Comparison of ENCODE assay signal across 8 mouse cellular contexts in genomic region chr6:100327050-100327449, GRCm38 (mm10). TPM values are rescaled to one million over a fixed set of nuclear protein-coding genes. Genes with fewer than 3 reads are reported as not detected.
DNase-seq lines count a peak whose midpoint lies in the region; ATAC-seq and TF ChIP-seq lines count a peak whose summit lies in the region.
"Had no signal": no experiment of that assay in that cellular context is flagged by ENCODE, and none has a peak within 500 bp of the region (broad histone marks: within the 10 kb centered on the region; RNA-seq: fewer than 3 reads in every experiment).

No protein-coding gene starts in this region.

- WGBS in liver, embryonic 12.5 days (ENCODE audit: insufficient replicate concordance) = 57% methylated on average over 5 of the region's 5 CpGs

- no peaks in the 10 kb centered on the region for H3K27me3 ChIP-seq in Patski
- peaks cover 5% of the 10 kb centered on the region for H3K27me3 ChIP-seq in liver, embryonic 12.5 days (replicated peaks)
- H3K27me3 ChIP-seq: liver, embryonic 15.5 days had no signal

- in situ Hi-C loops in Patski (cut with MboI; ENCODE audit: low pct_unique_long_range_greater_than_20kb) = no loop called here

- no peaks in the 10 kb centered on the region for H3K36me3 ChIP-seq in liver, embryonic 12.5 days
- H3K36me3 ChIP-seq: liver, embryonic 15.5 days had no signal

- no peak overlapping the region for H3K4me2 ChIP-seq in liver, embryonic 12.5 days
- H3K4me2 ChIP-seq: liver, embryonic 15.5 days had no signal

- peak; percentile 85 for DNase-seq in Patski (ENCODE audit: low read depth, low spot score)
- DNase-seq in cerebellum, adult 11 months = peak; percentile 3
- DNase-seq in gonadal fat pad, adult 2 months (ENCODE audit: low read depth) = peak; percentile 75
- DNase-seq in layer of hippocampus, adult 2 months (ENCODE audit: low spot score in 2 of 2) = peak; percentile 55 to 67
- peak; percentile 91 for DNase-seq in lung, postnatal 36 days

- peak; percentile 74 for ATAC-seq in Patski
- no peak for ATAC-seq in megakaryocyte, adult 5-6 weeks (ENCODE audit: poor library complexity, severe bottlenecking)
- ATAC-seq in liver, embryonic 12.5 days = no peak

- TF ChIP-seq CTCF in Patski (IDR thresholded peaks at IDR 0.05) = no peak
- TF ChIP-seq CTCF in layer of hippocampus, adult 2 months (conservative IDR thresholded peaks at IDR 0.05) = no peak

- no peak overlapping the region for H3K4me3 ChIP-seq in layer of hippocampus, adult 2 months
- no peak overlapping the region for H3K4me3 ChIP-seq in liver, embryonic 12.5 days
- H3K4me3 ChIP-seq: liver, embryonic 15.5 days had no signal

- H3K27ac ChIP-seq in layer of hippocampus, adult 2 months = no peak overlapping the region
- no peak overlapping the region for H3K27ac ChIP-seq in liver, embryonic 12.5 days
- H3K27ac ChIP-seq: liver, embryonic 15.5 days had no signal

- no peaks in the 10 kb centered on the region for H3K4me1 ChIP-seq in liver, embryonic 12.5 days
- H3K4me1 ChIP-seq: liver, embryonic 15.5 days had no signal

- no peak overlapping the region for H3K9ac ChIP-seq in liver, embryonic 12.5 days
- H3K9ac ChIP-seq: liver, embryonic 15.5 days had no signal

- CTCF ChIA-PET in Patski (lab: Charles Lee) = interaction anchor here (1.4 kb wide), 1 partner anchor 9 kb away, joined by 4 read pairs; no protein-coding TSS in a partner anchor

- POLR2A ChIA-PET in Patski (lab: Charles Lee) = no interaction called here

- H3K9me3 ChIP-seq in liver, embryonic 12.5 days (replicated peaks) = no peaks in the 10 kb centered on the region
- H3K9me3 ChIP-seq: liver, embryonic 15.5 days had no signal

RNA-seq across cellular contexts. Expression of gene Rybp, which starts 39.8 kb away (rescaled TPM):
- 22.6 TPM for polyA plus RNA-seq in Patski (2021)
- polyA plus RNA-seq in gonadal fat pad, adult 2 months (2012; rRNA removed) = 29.0 and 30.9 TPM in 2 replicates
- total RNA-seq in layer of hippocampus, adult 2 months (2021) = 10 to 100 TPM; 51.9 to 53.9 TPM
- total RNA-seq in megakaryocyte, adult 5-6 weeks (2015) = 28.3 and 29.8 TPM in 2 replicates
- 17.3 and 36.5 TPM in 2 replicates for total RNA-seq in megakaryocyte, adult 5-6 weeks (2017)
- polyA plus RNA-seq in liver, embryonic 12.5 days (2016; fragmentation: Nextera tagmentation; extraction: Ambion mirVana) = 9.8 and 10.0 TPM in 2 replicates

Comparison
In these comparisons a context has a peak if more than half of its experiments do, and no peak if none do; other contexts are left out.
1. DNase-seq: peak in every context shown above with its lines; median percentile 91 in lung, postnatal 36 days; 85 in Patski; 75 in gonadal fat pad, adult 2 months; 61 in layer of hippocampus, adult 2 months; 3 in cerebellum, adult 11 months.